Mouse (Mus musculus) MEL (cell line): ENCODE data around the gene Clec16a. TPM values are rescaled to one million over a fixed set of nuclear protein-coding genes. Genes with fewer than 3 reads are reported as not detected.

Experiments used
- DNase-seq: peaks from one replicate; pipeline ENCODE4 v3.0.0; 2011; ENCODE audit warnings: low read depth, low spot score
- H3K27ac ChIP-seq: 2 replicates; pipeline ENCODE4 v1.5.1; 2012; ENCODE audit warnings: low read depth, mild to moderate bottlenecking, control low read depth, low read length, moderate library complexity; ENCODE audit not compliant: control insufficient read depth
- H3K27me3 ChIP-seq, 2 experiments: fragments of 150-350 bp in 1 of 2; sonication (generic) in 1 of 2; 2 replicates each; pipeline ENCODE4 v1.6.1; 2012; ENCODE audit warnings: low read length in 2 of 2, mild to moderate bottlenecking in 2 of 2, improper control_type of control experiment in 1 of 2, moderate library complexity in 1 of 2; ENCODE audit not compliant: insufficient read depth in 2 of 2, control insufficient read depth in 1 of 2
- H3K36me3 ChIP-seq, 2 experiments: 2 replicates each; pipeline ENCODE4 v1.6.1; 2012 to 2014; ENCODE audit warnings: low read length in 2 of 2, improper control_type of control experiment in 1 of 2, inconsistent platforms in 1 of 2, mild to moderate bottlenecking in 1 of 2; ENCODE audit not compliant: insufficient read depth in 2 of 2, control insufficient read depth in 1 of 2
- H3K4me1 ChIP-seq, 2 experiments: fragments of 150-350 bp in 1 of 2; sonication (generic) in 1 of 2; 2 replicates each; pipeline ENCODE4 v1.6.1; 2012; ENCODE audit warnings: low read length in 2 of 2, improper control_type of control experiment in 1 of 2, mild to moderate bottlenecking in 1 of 2; ENCODE audit not compliant: insufficient read depth in 2 of 2, control insufficient read depth in 1 of 2
- H3K4me3 ChIP-seq, 2 experiments: fragments of 150-350 bp in 1 of 2; sonication (generic) in 1 of 2; 2 replicates each; pipeline ENCODE4 v1.5.1; 2012; ENCODE audit warnings: low read depth in 2 of 2, low read length in 2 of 2, mild to moderate bottlenecking in 2 of 2, moderate library complexity in 2 of 2, control low read depth in 1 of 2, improper control_type of control experiment in 1 of 2; ENCODE audit not compliant: control insufficient read depth in 1 of 2, insufficient read depth in 1 of 2
- H3K79me2 ChIP-seq: 2 replicates; pipeline ENCODE4 v1.6.1; 2012; ENCODE audit warnings: mild to moderate bottlenecking, low read length, moderate library complexity; ENCODE audit not compliant: control insufficient read depth, poor library complexity, insufficient read depth
- H3K9ac ChIP-seq: 2 replicates; pipeline ENCODE4 v1.6.1; 2012; ENCODE audit warnings: low read depth, mild to moderate bottlenecking, control low read depth, low read length, moderate library complexity; ENCODE audit not compliant: control insufficient read depth, poor library complexity, severe bottlenecking
- H3K9me3 ChIP-seq: fragments of 150-350 bp; sonication (generic); replicated peaks from 2 replicates; pipeline ENCODE4 v1.6.1; 2012; ENCODE audit warnings: mild to moderate bottlenecking, low read length, improper control_type of control experiment, moderate library complexity; ENCODE audit not compliant: insufficient read depth
- CHD1 ChIP-seq: IDR thresholded peaks from 2 replicates; pipeline ENCODE4 v1.6.1; 2012; ENCODE audit warnings: low read depth, mild to moderate bottlenecking, inconsistent platforms, low read length, improper control_type of control experiment
- CHD2 ChIP-seq: IDR thresholded peaks from 2 replicates; pipeline ENCODE4 v1.6.1; 2011; ENCODE audit warnings: low read length, improper control_type of control experiment
- CTCF ChIP-seq, 3 experiments: IDR thresholded peaks in 2 of 3; conservative IDR thresholded peaks in 1 of 3; 2 replicates each; pipeline ENCODE4 v1.5.1; 2011 to 2012; ENCODE audit warnings: low read length in 3 of 3, low read depth in 2 of 3, mild to moderate bottlenecking in 2 of 3, improper control_type of control experiment in 1 of 3, inconsistent platforms in 1 of 3, mixed read lengths in 1 of 3, moderate library complexity in 1 of 3; ENCODE audit not compliant: control insufficient read depth in 1 of 3, insufficient read depth in 1 of 3, poor library complexity in 1 of 3, severe bottlenecking in 1 of 3
- E2F4 ChIP-seq: IDR thresholded peaks from 2 replicates; pipeline ENCODE4 v1.6.1; 2011; ENCODE audit warnings: low read depth, low read length, improper control_type of control experiment, borderline replicate concordance
- ELF1 ChIP-seq: IDR thresholded peaks from 2 replicates; pipeline ENCODE4 v1.6.1; 2014; ENCODE audit warnings: low read depth, mild to moderate bottlenecking, inconsistent platforms, low read length, improper control_type of control experiment, moderate library complexity
- EP300 ChIP-seq, 2 experiments: IDR thresholded peaks; 2 replicates each; pipeline ENCODE4 v1.6.1; 2011; ENCODE audit warnings: improper control_type of control experiment in 2 of 2, low read length in 2 of 2, low read depth in 1 of 2, mild to moderate bottlenecking in 1 of 2
- ETS1 ChIP-seq: IDR thresholded peaks from 2 replicates; pipeline ENCODE4 v1.6.1; 2012; ENCODE audit warnings: low read depth, mild to moderate bottlenecking, inconsistent platforms, low read length, improper control_type of control experiment, moderate library complexity
- GABPA ChIP-seq: IDR thresholded peaks from 2 replicates; pipeline ENCODE4 v1.6.1; 2012; ENCODE audit warnings: low read depth, mild to moderate bottlenecking, inconsistent platforms, low read length, improper control_type of control experiment, moderate library complexity
- GATA1 ChIP-seq: IDR thresholded peaks from 2 replicates; pipeline ENCODE4 v1.6.1; 2011; ENCODE audit warnings: low read depth, low read length, improper control_type of control experiment
- HCFC1 ChIP-seq: IDR thresholded peaks from 2 replicates; pipeline ENCODE4 v1.6.1; 2012; ENCODE audit warnings: low read depth, mild to moderate bottlenecking, inconsistent platforms, low read length, improper control_type of control experiment, moderate library complexity
- JUND ChIP-seq: IDR thresholded peaks from 2 replicates; pipeline ENCODE4 v1.6.1; 2011; ENCODE audit warnings: low read depth, mild to moderate bottlenecking, improper control_type of control experiment, low read length
- KAT2A ChIP-seq: conservative IDR thresholded peaks from 2 replicates; pipeline ENCODE4 v1.6.1; 2012; ENCODE audit warnings: low read depth, low read length, improper control_type of control experiment, inconsistent platforms
- MAX ChIP-seq: IDR thresholded peaks from 2 replicates; pipeline ENCODE4 v1.6.1; 2011; ENCODE audit warnings: low read length, improper control_type of control experiment
- MAZ ChIP-seq: IDR thresholded peaks from 2 replicates; pipeline ENCODE4 v1.6.1; 2012; ENCODE audit warnings: low read depth, mild to moderate bottlenecking, inconsistent platforms, low read length, improper control_type of control experiment
- MEF2A ChIP-seq: IDR thresholded peaks from 2 replicates; pipeline ENCODE4 v1.6.1; 2014; ENCODE audit warnings: low read depth, mild to moderate bottlenecking, inconsistent platforms, low read length, improper control_type of control experiment; ENCODE audit not compliant: poor library complexity, insufficient replicate concordance, severe bottlenecking; ENCODE audit errors: extremely low read depth
- MXI1 ChIP-seq: IDR thresholded peaks from 2 replicates; pipeline ENCODE4 v1.6.1; 2011; ENCODE audit warnings: mild to moderate bottlenecking, low read depth, low read length, improper control_type of control experiment
- MYB ChIP-seq: IDR thresholded peaks from 2 replicates; pipeline ENCODE4 v1.6.1; 2011; ENCODE audit warnings: mild to moderate bottlenecking, low read depth, low read length, improper control_type of control experiment
- MYC ChIP-seq: IDR thresholded peaks from 2 replicates; pipeline ENCODE4 v1.6.1; 2011; ENCODE audit warnings: low read depth, mild to moderate bottlenecking, low read length, improper control_type of control experiment, moderate library complexity
- NELFE ChIP-seq: IDR thresholded peaks from 2 replicates; pipeline ENCODE4 v1.6.1; 2011; ENCODE audit warnings: low read depth, low read length, improper control_type of control experiment
- NRF1 ChIP-seq: IDR thresholded peaks from 2 replicates; pipeline ENCODE4 v1.6.1; 2014; ENCODE audit warnings: low read depth, mild to moderate bottlenecking, inconsistent platforms, low read length, improper control_type of control experiment, moderate library complexity; ENCODE audit not compliant: poor library complexity, insufficient read depth, severe bottlenecking
- POLR2A ChIP-seq, 2 experiments: IDR thresholded peaks; 2 replicates each; pipeline ENCODE4 v1.6.1; 2011 to 2012; ENCODE audit warnings: low read length in 2 of 2, mild to moderate bottlenecking in 2 of 2, control low read depth in 1 of 2, improper control_type of control experiment in 1 of 2, low read depth in 1 of 2, moderate library complexity in 1 of 2; ENCODE audit not compliant: control insufficient read depth in 1 of 2, insufficient read depth in 1 of 2, poor library complexity in 1 of 2
- POLR2AphosphoS2 ChIP-seq: IDR thresholded peaks from 2 replicates; pipeline ENCODE4 v1.6.1; 2011; ENCODE audit warnings: low read length, improper control_type of control experiment
- POLR2AphosphoS5 ChIP-seq: IDR thresholded peaks from 2 replicates; pipeline ENCODE4 v1.6.1; 2012; ENCODE audit warnings: low read depth, borderline replicate concordance, mild to moderate bottlenecking, inconsistent platforms, low read length, moderate library complexity, mixed read lengths
- RAD21 ChIP-seq: IDR thresholded peaks from 2 replicates; pipeline ENCODE4 v1.6.1; 2011; ENCODE audit warnings: mild to moderate bottlenecking, low read depth, low read length, improper control_type of control experiment
- RCOR1 ChIP-seq: IDR thresholded peaks from 2 replicates; pipeline ENCODE4 v1.6.1; 2012; ENCODE audit warnings: low read depth, mild to moderate bottlenecking, inconsistent platforms, low read length, improper control_type of control experiment
- SMC3 ChIP-seq: IDR thresholded peaks from 2 replicates; pipeline ENCODE4 v1.6.1; 2011; ENCODE audit warnings: low read depth, low read length, improper control_type of control experiment
- TBP ChIP-seq: IDR thresholded peaks from 2 replicates; pipeline ENCODE4 v1.8.0; 2011; ENCODE audit warnings: low read depth, low read length, improper control_type of control experiment
- TCF12 ChIP-seq: IDR thresholded peaks from 2 replicates; pipeline ENCODE4 v1.6.1; 2014; ENCODE audit warnings: low read depth, mild to moderate bottlenecking, inconsistent platforms, low read length, improper control_type of control experiment, moderate library complexity
- UBTF ChIP-seq: IDR thresholded peaks from 2 replicates; pipeline ENCODE4 v1.6.1; 2012; ENCODE audit warnings: low read depth, mild to moderate bottlenecking, inconsistent platforms, low read length, improper control_type of control experiment, moderate library complexity, borderline replicate concordance; ENCODE audit not compliant: insufficient read depth
- USF1 ChIP-seq: IDR thresholded peaks from 2 replicates; pipeline ENCODE4 v1.6.1; 2014; ENCODE audit warnings: low read depth, mild to moderate bottlenecking, inconsistent platforms, low read length, improper control_type of control experiment, moderate library complexity
- USF2 ChIP-seq, 2 experiments: IDR thresholded peaks; 2 replicates each; pipeline ENCODE4 v1.6.1; 2011 to 2012; ENCODE audit warnings: improper control_type of control experiment in 2 of 2, low read length in 2 of 2, borderline replicate concordance in 1 of 2, inconsistent platforms in 1 of 2, low read depth in 1 of 2, mild to moderate bottlenecking in 1 of 2; ENCODE audit not compliant: insufficient read depth in 1 of 2
- ZC3H11A ChIP-seq: IDR thresholded peaks from 2 replicates; pipeline ENCODE4 v1.6.1; 2012; ENCODE audit warnings: low read depth, mild to moderate bottlenecking, inconsistent platforms, low read length, improper control_type of control experiment
- ZKSCAN1 ChIP-seq: IDR thresholded peaks from 2 replicates; pipeline ENCODE4 v1.6.1; 2012; ENCODE audit warnings: low read depth, mild to moderate bottlenecking, inconsistent platforms, low read length, improper control_type of control experiment, moderate library complexity
- ZMIZ1 ChIP-seq: IDR thresholded peaks from 2 replicates; pipeline ENCODE4 v1.6.1; 2012; ENCODE audit warnings: low read depth, mild to moderate bottlenecking, inconsistent platforms, low read length, improper control_type of control experiment, moderate library complexity
- ZNF384 ChIP-seq: IDR thresholded peaks from 2 replicates; pipeline ENCODE4 v1.6.1; 2012; ENCODE audit warnings: low read depth, mild to moderate bottlenecking, inconsistent platforms, low read length, improper control_type of control experiment
- polyA plus RNA-seq, 2 experiments: library from polyadenylated mRNA; stranded (reverse) in 1 of 2; unstranded in 1 of 2; fragments of >175 nt in 1 of 2; fragments of >200 nt in 1 of 2; gene quantifications; 2 replicates each; pipeline versions ENCODE4 v1.2.1 to v1.2.4; 2012; ENCODE audit warnings: low replicate concordance in 2 of 2, low read depth in 1 of 2; ENCODE audit not compliant: insufficient read length in 2 of 2, insufficient read depth in 1 of 2, missing spikeins in 1 of 2
- total RNA-seq: library from RNA; depleted of rRNA; stranded (reverse); fragments of 300-350 nt; gene quantifications from 2 replicates; pipeline ENCODE4 v1.2.3, GENCODE M21; 2012; rRNA removed

The Clec16a gene
- total RNA-seq = 10.4 TPM in 2 replicates
- polyA plus RNA-seq = 10 to 100 TPM; 22.1 to 49.3 TPM

DNA sequence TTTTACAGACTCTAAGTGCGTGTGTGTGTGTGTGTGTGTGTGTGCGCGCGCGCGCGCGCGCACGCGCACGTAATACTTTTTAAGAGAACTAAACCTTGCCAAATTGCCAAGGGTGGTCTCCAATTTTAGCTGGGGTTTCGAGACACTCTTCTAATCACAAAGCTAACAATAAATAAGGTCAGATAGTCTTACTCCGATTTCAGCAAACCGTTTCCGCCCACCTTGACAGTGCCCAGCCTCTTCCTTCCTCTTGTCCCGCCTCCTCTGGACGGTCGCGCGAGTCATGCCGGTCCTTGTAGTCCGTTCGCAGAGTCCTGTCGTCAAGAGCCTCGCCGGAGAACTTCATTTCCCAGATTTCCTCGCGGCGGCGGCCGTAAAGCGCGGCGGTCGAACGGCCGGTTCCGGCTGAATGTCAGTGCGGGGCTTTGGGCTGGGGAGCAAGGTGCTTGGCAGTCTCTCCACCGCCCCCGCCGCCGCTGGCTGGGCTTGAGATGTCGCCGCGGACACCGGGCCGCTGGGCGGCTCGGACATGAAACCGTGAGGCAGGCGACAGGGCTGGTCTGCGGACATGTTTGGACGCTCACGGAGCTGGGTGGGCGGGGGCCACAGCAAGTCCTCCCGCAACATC is at the start of gene Clec16a:
Gene Clec16a (plus strand): TSS at position 345 of the 628 bp plus-strand sequence.
- H3K79me2 ChIP-seq = peaks cover 11% of the 10 kb centered on the region
- peaks cover 7 to 23% of the 10 kb centered on the region in 2 experiments for H3K4me1 ChIP-seq
- peak within 1 kb of the TSS; percentile 71 for H3K27ac ChIP-seq
- TF ChIP-seq ZC3H11A = no peak
- TF ChIP-seq ZKSCAN1 = no peak
- TF ChIP-seq CHD2 = no peak
- TF ChIP-seq JUND = no peak
- no peak for TF ChIP-seq CHD1
- TF ChIP-seq EP300 (IDR thresholded peaks at IDR 0.05; ENCODE audit: low read depth in 1 of 2, low read length in 2 of 2) = peak in 1 of 2 experiments; percentile 23; a peak in 1 of 4 replicates
- TF ChIP-seq ZNF384 = no peak
- TF ChIP-seq GATA1 = no peak
- TF ChIP-seq ELF1 = peak; percentile 92
- peak; percentile 99 for TF ChIP-seq KAT2A
- peak; percentile 67; the same call in 1 of the 2 replicates for TF ChIP-seq MAZ
- peak; percentile 67; the same call in 1 of the 2 replicates for TF ChIP-seq TBP
- 0 out of 2 replicates have a peak, but pooled peaks have one; percentile 32 for TF ChIP-seq ETS1
- TF ChIP-seq E2F4 = no peak
- no peak for TF ChIP-seq MEF2A
- TF ChIP-seq MXI1 = peak; percentile 77
- TF ChIP-seq POLR2A (IDR thresholded peaks at IDR 0.05; ENCODE audit: control insufficient read depth in 1 of 2, insufficient read depth in 1 of 2, low read depth in 1 of 2, low read length in 2 of 2, poor library complexity in 1 of 2) = peak; percentile 59 to 69
- peak; percentile 62 for TF ChIP-seq NELFE
- no peak for TF ChIP-seq POLR2AphosphoS5
- no peak for TF ChIP-seq USF1
- TF ChIP-seq GABPA = no peak
- TF ChIP-seq USF2 (IDR thresholded peaks at IDR 0.05; ENCODE audit: borderline replicate concordance in 1 of 2, insufficient read depth in 1 of 2, low read depth in 1 of 2, low read length in 2 of 2) = no peak
- 0 out of 2 replicates have a peak, but pooled peaks have one; percentile 39 for TF ChIP-seq MAX
- no peak for TF ChIP-seq SMC3
- peak; percentile 62 for TF ChIP-seq NRF1
- TF ChIP-seq RCOR1 = peak; percentile 36; the same call in 1 of the 2 replicates
- TF ChIP-seq HCFC1 = peak; percentile 99
- no peak for TF ChIP-seq UBTF
- no peak for TF ChIP-seq CTCF (IDR thresholded peaks at IDR 0.05 in 2 of 3, conservative IDR thresholded peaks at IDR 0.05 in 1 of 3; ENCODE audit: control insufficient read depth in 1 of 3, insufficient read depth in 1 of 3, low read depth in 2 of 3, low read length in 3 of 3, poor library complexity in 1 of 3, severe bottlenecking in 1 of 3)
- TF ChIP-seq MYB = peak; percentile 64; the same call in 1 of the 2 replicates
- TF ChIP-seq MYC = no peak; the same call in 1 of the 2 replicates
- TF ChIP-seq POLR2AphosphoS2 = peak; percentile 75; the same call in 1 of the 2 replicates
- TF ChIP-seq TCF12 = peak; percentile 62
- peak; percentile 64; the same call in 1 of the 2 replicates for TF ChIP-seq ZMIZ1
- no peak for TF ChIP-seq RAD21

More for the DNA sequence above, at the start of gene Clec16a:
- Histone ChIP-seq H3K36me3 (peaks cover 0 to 10% of the 10 kb centered on the region in 2 experiments; a peak in 1 of 4 replicates), H3K27me3 (no peaks in the 10 kb centered on the region), H3K9ac (peak within 1 kb of the TSS; percentile 76), H3K4me3 (peak within 1 kb of the TSS; percentile 83 to 85), H3K9me3 (no peaks in the 10 kb centered on the region)
- peak; percentile 97 for DNase-seq
